ENCODE assay signal across 20 mouse cellular contexts in the genomic region with DNA sequence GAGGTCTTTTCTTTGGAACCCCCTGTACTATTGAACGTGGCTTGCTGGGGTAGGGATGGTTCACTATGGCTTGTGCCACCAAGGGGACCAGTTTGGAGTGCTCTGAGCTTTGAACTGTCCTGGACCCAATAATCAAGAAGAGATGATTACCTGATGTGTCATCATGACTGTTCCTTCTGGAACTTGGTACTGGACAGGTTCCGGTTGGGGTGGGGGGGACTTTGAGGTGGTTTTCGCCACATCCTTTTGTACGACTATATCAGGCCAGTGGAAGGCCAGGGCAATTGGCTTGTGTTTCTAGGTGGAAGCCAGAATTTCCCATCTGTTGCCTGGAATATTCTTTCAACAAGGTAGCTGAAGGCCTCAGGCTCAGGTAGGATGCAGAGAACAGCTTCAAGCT. TPM values are rescaled to one million over a fixed set of nuclear protein-coding genes. Genes with fewer than 3 reads are reported as not detected.
DNase-seq lines count a peak whose midpoint lies in the region; ATAC-seq and TF ChIP-seq lines count a peak whose summit lies in the region.
"Had no signal": no experiment of that assay in that cellular context is flagged by ENCODE, and none has a peak within 500 bp of the region (broad histone marks: within the 10 kb centered on the region; RNA-seq: fewer than 3 reads in every experiment).

No protein-coding gene starts in this region.

- H3K4me2 ChIP-seq in heart, embryonic 15.5 days = peak overlapping the region; percentile 81
- H3K4me2 ChIP-seq in forebrain, embryonic 12.5 days = no peak overlapping the region

- H3K27me3 ChIP-seq in heart, embryonic 15.5 days = no peaks in the 10 kb centered on the region
- H3K27me3 ChIP-seq in E14TG2a.4 (ENCODE audit: insufficient read depth, low read length) = peaks cover 4% of the 10 kb centered on the region; the same call in 1 of the 2 replicates
- H3K27me3 ChIP-seq in forebrain, embryonic 12.5 days = no peaks in the 10 kb centered on the region
- H3K27me3 ChIP-seq in cerebellum, adult 2 months (ENCODE audit: control insufficient read depth, insufficient read depth, low read length) = no peaks in the 10 kb centered on the region
- H3K27me3 ChIP-seq: embryonic facial prominence, embryonic 13.5 days; hindbrain, embryonic 13.5 days had no signal

- TF ChIP-seq POLR2A in embryonic fibroblast, embryonic 13.5 days (IDR thresholded peaks at IDR 0.05; ENCODE audit: low read depth, low read length) = no peak
- no peak for TF ChIP-seq POLR2A in cerebellum, adult 2 months (IDR thresholded peaks at IDR 0.05; ENCODE audit: borderline replicate concordance, insufficient read depth, low read length)

- H3K9me3 ChIP-seq in heart, embryonic 15.5 days (replicated peaks) = no peaks in the 10 kb centered on the region
- no peaks in the 10 kb centered on the region for H3K9me3 ChIP-seq in E14TG2a.4 (ENCODE audit: low read length)
- H3K9me3 ChIP-seq in forebrain, embryonic 12.5 days = no peaks in the 10 kb centered on the region
- H3K9me3 ChIP-seq: embryonic facial prominence, embryonic 13.5 days; heart, embryonic 10.5 days; hindbrain, embryonic 13.5 days had no signal

- no peak overlapping the region for H3K9ac ChIP-seq in heart, embryonic 15.5 days
- no peak overlapping the region for H3K9ac ChIP-seq in forebrain, embryonic 12.5 days

- no peak overlapping the region for H3K27ac ChIP-seq in heart, embryonic 15.5 days
- peak overlapping the region; percentile 43 for H3K27ac ChIP-seq in embryonic fibroblast, embryonic 13.5 days (ENCODE audit: insufficient read depth, low read length)
- H3K27ac ChIP-seq in forebrain, embryonic 12.5 days = no peak overlapping the region
- no peak overlapping the region for H3K27ac ChIP-seq in cerebellum, adult 2 months (ENCODE audit: insufficient read depth, low read length)
- H3K27ac ChIP-seq: hindbrain, embryonic 13.5 days; hindbrain, postnatal 0 days had no signal

- 82% methylated on average over 4 of the region's 4 CpGs for WGBS in heart, embryonic 15.5 days
- 86% methylated on average over 4 of the region's 4 CpGs for WGBS in forebrain, embryonic 12.5 days
- 79% methylated on average over 4 of the region's 4 CpGs for WGBS in cerebellum, adult 2 months

- no peak for TF ChIP-seq CTCF in E14TG2a.4 (conservative IDR thresholded peaks at IDR 0.05; ENCODE audit: low read length)
- no peak for TF ChIP-seq CTCF in embryonic fibroblast, embryonic 13.5 days (IDR thresholded peaks at IDR 0.05; ENCODE audit: borderline replicate concordance, insufficient read depth, low read length)
- TF ChIP-seq CTCF in cerebellum, adult 2 months (IDR thresholded peaks at IDR 0.05; ENCODE audit: borderline replicate concordance, insufficient read depth, low read depth, low read length) = no peak

- H3K4me3 ChIP-seq in heart, embryonic 15.5 days = no peak overlapping the region
- H3K4me3 ChIP-seq in E14TG2a.4 (replicated peaks; ENCODE audit: low read length) = peak overlapping the region; percentile 77; the same call in 1 of the 2 replicates
- no peak overlapping the region for H3K4me3 ChIP-seq in embryonic fibroblast, embryonic 13.5 days (ENCODE audit: insufficient read depth, low read length)
- no peak overlapping the region for H3K4me3 ChIP-seq in forebrain, embryonic 12.5 days (replicated peaks)
- no peak overlapping the region for H3K4me3 ChIP-seq in cerebellum, adult 2 months (replicated peaks; ENCODE audit: insufficient read depth, low read depth, low read length)

- H3K36me3 ChIP-seq in heart, embryonic 15.5 days = no peaks in the 10 kb centered on the region
- H3K36me3 ChIP-seq in E14TG2a.4 (ENCODE audit: insufficient read depth, low read length) = no peaks in the 10 kb centered on the region
- H3K36me3 ChIP-seq in forebrain, embryonic 12.5 days (replicated peaks) = no peaks in the 10 kb centered on the region
- H3K36me3 ChIP-seq: embryonic facial prominence, embryonic 13.5 days; heart, embryonic 10.5 days; hindbrain, embryonic 13.5 days had no signal

- intact Hi-C loops in gastrocnemius, postnatal 14 days (cut with DNase I; ENCODE audit: low total_unique reads) = loop anchor here (5.0 kb wide), 1 partner anchor 36 kb away; no protein-coding TSS in a partner anchor

- no peak for DNase-seq in heart, adult 9 months (ENCODE audit: low spot score in 2 of 2)
- DNase-seq in 3134 (ENCODE audit: extremely low read depth, insufficient read length, low spot score) = peak; percentile 34
- no peak for DNase-seq in gastrocnemius, postnatal 14 days
- DNase-seq in cerebellum, adult 2 months = no peak
- DNase-seq: adrenal gland, postnatal 10 days; cerebellum, adult 11 months; cerebellum, adult 9-10 months; cerebellum, postnatal 25 days; gastrocnemius, adult 2 months; heart, postnatal 14 days had no signal

- H3K4me1 ChIP-seq in heart, embryonic 15.5 days (replicated peaks) = peaks cover 7% of the 10 kb centered on the region; the same call in 1 of the 2 replicates
- peaks cover 19% of the 10 kb centered on the region for H3K4me1 ChIP-seq in E14TG2a.4 (replicated peaks; ENCODE audit: low read depth, low read length)
- H3K4me1 ChIP-seq in embryonic fibroblast, embryonic 13.5 days (ENCODE audit: control insufficient read depth, insufficient read depth, low read length) = peaks cover 5% of the 10 kb centered on the region
- no peaks in the 10 kb centered on the region for H3K4me1 ChIP-seq in forebrain, embryonic 12.5 days
- no peaks in the 10 kb centered on the region for H3K4me1 ChIP-seq in cerebellum, adult 2 months (ENCODE audit: control insufficient read depth, insufficient read depth, low read length)
- H3K4me1 ChIP-seq: embryonic facial prominence, embryonic 13.5 days; hindbrain, embryonic 13.5 days had no signal

- ATAC-seq in heart, embryonic 15.5 days (replicated peaks; ENCODE audit: insufficient number of reproducible peaks, insufficient read depth, low FRiP score, low read depth) = no peak
- no peak for ATAC-seq in forebrain, embryonic 12.5 days (ENCODE audit: low FRiP score)

RNA-seq across cellular contexts. Expression of a gene that starts 0.7 kb away (rescaled TPM):
- 8.4 and 11.2 TPM in 2 replicates for polyA plus RNA-seq in heart, embryonic 15.5 days (2015; fragmentation: Nextera tagmentation; extraction: Ambion mirVana)
- 27.1 and 30.6 TPM in 2 replicates for polyA plus RNA-seq in embryonic fibroblast, embryonic 13.5 days (2011; ENCODE audit: insufficient read length, low read depth, missing spikeins)
- 1 to 10 TPM; 3.9 to 4.7 TPM for total RNA-seq in gastrocnemius, postnatal 14 days (2021)
- polyA plus RNA-seq in forebrain, embryonic 12.5 days (2016; fragmentation: Nextera tagmentation; extraction: Ambion mirVana) = 1.6 and 1.7 TPM in 2 replicates
- 0.36 and 0.38 TPM in 2 replicates for polyA plus RNA-seq in cerebellum, adult 2 months (2012; rRNA removed)

RNA-seq across cellular contexts. Expression of a gene that starts 49.7 kb away (rescaled TPM):
- polyA plus RNA-seq in heart, embryonic 15.5 days (2015; fragmentation: Nextera tagmentation; extraction: Ambion mirVana) = 102 and 115 TPM in 2 replicates
- polyA plus RNA-seq in embryonic fibroblast, embryonic 13.5 days (2011; ENCODE audit: insufficient read length, low read depth, missing spikeins) = 32.0 and 33.7 TPM in 2 replicates
- 10 to 100 TPM; 46.3 to 53.6 TPM for total RNA-seq in gastrocnemius, postnatal 14 days (2021)
- 68.1 and 71.5 TPM in 2 replicates for polyA plus RNA-seq in forebrain, embryonic 12.5 days (2016; fragmentation: Nextera tagmentation; extraction: Ambion mirVana)
- 36.7 and 40.0 TPM in 2 replicates for polyA plus RNA-seq in cerebellum, adult 2 months (2012; rRNA removed)

RNA-seq across cellular contexts. Expression of a gene that starts 55.4 kb away (rescaled TPM):
- polyA plus RNA-seq in heart, embryonic 15.5 days (2015; fragmentation: Nextera tagmentation; extraction: Ambion mirVana) = 4.9 and 5.0 TPM in 2 replicates
- 1.1 TPM in 1 of 2 replicates, not detected in the other for polyA plus RNA-seq in embryonic fibroblast, embryonic 13.5 days (2011; ENCODE audit: insufficient read length, low read depth, missing spikeins)
- total RNA-seq in gastrocnemius, postnatal 14 days (2021) = under 1 TPM in 1 of 2 experiments, not detected in 1; 0.53 TPM
- polyA plus RNA-seq in forebrain, embryonic 12.5 days (2016; fragmentation: Nextera tagmentation; extraction: Ambion mirVana) = 39.5 and 40.6 TPM in 2 replicates
- 52.6 and 55.0 TPM in 2 replicates for polyA plus RNA-seq in cerebellum, adult 2 months (2012; rRNA removed)
- total RNA-seq: gastrocnemius, postnatal 36 days; hematopoietic stem cell, adult 5-6 weeks had no signal
